Comparison of ENCODE assay signal across 11 mouse cellular contexts in genomic region chr17:78172371-78172770, GRCm38 (mm10).
"Had no signal": no experiment of that assay in that cellular context is flagged by ENCODE, and none has a peak within 500 bp of the region (broad histone marks: within the 10 kb centered on the region; RNA-seq: fewer than 3 reads in every experiment).

No protein-coding gene starts in this region.

- DNase-seq: liver, postnatal 0 days; lung, adult 2 months; lung, postnatal 14 days; lung, postnatal 36 days; right cerebral cortex, postnatal 14 days; thymus, adult 18-20 months; thymus, postnatal 14 days; thymus, postnatal 36 days had no signal

- ATAC-seq: liver, postnatal 0 days; lung, postnatal 0 days; midbrain, embryonic 13.5 days; midbrain, embryonic 15.5 days had no signal
